Mouse (Mus musculus): ENCODE measurements at regions not wholly inside any gene's neighbourhood (a gene's known extent, or its start where the extent isn't known, plus 50 kb on each side); places are given as distances from the start of the nearest gene placed in this dataset.
"Not testable (repeated sequence)": the region's sequence is repeated elsewhere in the genome, so short reads cannot be mapped to it uniquely, and the experiment has no call there.

DNA sequence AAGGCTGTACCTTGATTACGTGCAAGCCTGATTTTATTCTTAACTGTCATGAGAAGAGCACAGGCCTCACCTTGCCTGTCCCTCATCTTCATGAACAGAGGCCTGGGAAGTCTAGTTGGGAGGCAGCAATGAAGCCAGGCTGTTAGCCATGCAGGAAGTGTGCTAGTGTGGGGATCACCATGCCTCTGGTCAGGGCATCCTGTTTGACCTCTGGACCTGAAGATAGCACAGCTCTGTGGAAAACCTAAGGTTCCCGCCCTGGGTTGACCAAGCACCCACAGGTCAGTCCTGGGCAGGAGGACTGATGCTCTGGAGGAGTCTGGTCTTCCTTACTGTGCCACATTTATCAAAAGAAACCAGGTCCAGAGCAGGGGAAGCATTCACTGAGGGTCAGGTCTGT lies 157.6 kb downstream of the Gm906 start:
- H3K36me3 ChIP-seq (ENCODE audit: control insufficient read depth, insufficient read depth), result no peaks in the 10 kb centered on the region
- WGBS, result 81% methylated on average over 2 of the region's 2 CpGs
- TF ChIP-seq CTCF (IDR thresholded peaks at IDR 0.05; ENCODE audit: low read depth), result no peak

DNA sequence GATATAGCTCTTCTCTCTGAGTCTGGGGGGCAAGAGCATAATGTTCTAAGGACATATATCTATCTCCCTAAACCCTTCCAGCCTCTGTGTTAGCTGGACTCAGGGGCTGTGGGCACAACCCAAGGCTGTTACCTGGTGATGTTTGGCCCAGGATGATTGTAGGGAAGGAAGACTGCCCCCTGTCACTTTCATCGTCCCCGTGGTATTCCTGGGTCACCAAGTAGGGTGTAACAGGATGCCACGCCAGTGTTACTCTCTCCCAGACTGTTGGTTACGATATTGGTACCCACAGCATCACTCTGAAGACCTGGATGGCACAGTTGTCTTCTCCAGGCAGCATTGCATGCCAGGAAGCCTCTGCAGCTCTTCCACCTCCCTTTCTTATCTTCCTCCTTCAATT lies 185.3 kb downstream of the Gm906 start:
- WGBS, result 82% methylated on average over 4 of the region's 4 CpGs
- Histone ChIP-seq H3K4me2 (replicated peaks; ENCODE audit: low read depth) (no peak overlapping the region), H3K36me3 (ENCODE audit: control insufficient read depth, insufficient read depth) (no peaks in the 10 kb centered on the region), H3K27me3 (replicated peaks; ENCODE audit: control insufficient read depth, insufficient read depth, low read length) (no peaks in the 10 kb centered on the region), H3K9ac (ENCODE audit: low read depth, low read length) (no peak overlapping the region), H3K4me1 (replicated peaks; ENCODE audit: control insufficient read depth, insufficient read depth, low read length) (no peaks in the 10 kb centered on the region), H3K4me3 (ENCODE audit: low read depth, low read length) (no peak overlapping the region), H3K9me3 (ENCODE audit: control insufficient read depth) (no peaks in the 10 kb centered on the region), H3K27ac (ENCODE audit: low read depth, low read length) (no peak overlapping the region)
- ATAC-seq, result no peak
- TF ChIP-seq CTCF (IDR thresholded peaks at IDR 0.05; ENCODE audit: low read depth), result no peak

More for the DNA sequence above, 157.6 kb downstream of the Gm906 start:
- Histone ChIP-seq H3K4me1 (replicated peaks; ENCODE audit: control insufficient read depth, insufficient read depth, low read length) (no peaks in the 10 kb centered on the region), H3K27ac (ENCODE audit: low read depth, low read length) (no peak overlapping the region), H3K4me3 (ENCODE audit: low read depth, low read length) (no peak overlapping the region), H3K4me2 (replicated peaks; ENCODE audit: low read depth) (no peak overlapping the region), H3K9me3 (ENCODE audit: control insufficient read depth) (no peaks in the 10 kb centered on the region), H3K27me3 (replicated peaks; ENCODE audit: control insufficient read depth, insufficient read depth, low read length) (no peaks in the 10 kb centered on the region), H3K9ac (ENCODE audit: low read depth, low read length) (no peak overlapping the region)
- no peak for ATAC-seq

DNA sequence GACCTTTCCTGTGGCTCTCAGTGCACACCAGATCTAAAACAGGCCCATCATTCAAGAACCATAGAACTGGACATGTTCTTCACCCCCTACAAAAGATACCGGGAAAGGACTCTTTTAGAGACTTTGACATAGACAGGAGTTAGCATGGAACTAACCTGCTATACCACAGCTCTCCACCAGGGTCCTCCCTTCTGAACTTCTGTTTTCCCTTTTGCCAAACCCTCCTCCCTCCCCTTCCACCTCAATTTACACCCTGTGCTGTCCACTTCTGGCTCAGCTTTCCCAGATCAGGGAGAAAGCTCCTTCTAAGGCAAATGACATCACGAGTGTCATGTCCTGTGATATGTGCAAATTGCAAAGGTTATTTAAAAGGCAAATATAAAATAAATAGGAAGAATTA lies 185.7 kb downstream of the Gm906 start:
- not testable (repeated sequence) for H3K9me3 ChIP-seq (ENCODE audit: control insufficient read depth); ATAC-seq; H3K27me3 ChIP-seq (replicated peaks; ENCODE audit: control insufficient read depth, insufficient read depth, low read length); H3K4me1 ChIP-seq (replicated peaks; ENCODE audit: control insufficient read depth, insufficient read depth, low read length); H3K27ac ChIP-seq (ENCODE audit: low read depth, low read length); H3K4me2 ChIP-seq (replicated peaks; ENCODE audit: low read depth); H3K9ac ChIP-seq (ENCODE audit: low read depth, low read length); H3K4me3 ChIP-seq (ENCODE audit: low read depth, low read length); H3K36me3 ChIP-seq (ENCODE audit: control insufficient read depth, insufficient read depth)
- peak; percentile 27; the same call in 1 of the 2 replicates for TF ChIP-seq CTCF (IDR thresholded peaks at IDR 0.05; ENCODE audit: low read depth)
- WGBS, result 73% methylated on average over 2 of the region's 2 CpGs

- not testable (repeated sequence) for H3K4me1 ChIP-seq (replicated peaks; ENCODE audit: control insufficient read depth, insufficient read depth, low read length); H3K9ac ChIP-seq (ENCODE audit: low read depth, low read length); ATAC-seq; H3K36me3 ChIP-seq (ENCODE audit: control insufficient read depth, insufficient read depth); H3K4me3 ChIP-seq (ENCODE audit: low read depth, low read length); H3K4me2 ChIP-seq (replicated peaks; ENCODE audit: low read depth); H3K9me3 ChIP-seq (ENCODE audit: control insufficient read depth); H3K27me3 ChIP-seq (replicated peaks; ENCODE audit: control insufficient read depth, insufficient read depth, low read length); H3K27ac ChIP-seq (ENCODE audit: low read depth, low read length)
- WGBS, result 72% methylated on average over 1 of the region's 1 CpGs
These were observed 190.4 kb downstream of the Gm906 start for GRCm38 (mm10) chr13:50059676-50060075.

- H3K4me2 ChIP-seq (replicated peaks; ENCODE audit: low read depth); H3K4me1 ChIP-seq (replicated peaks; ENCODE audit: control insufficient read depth, insufficient read depth, low read length); H3K4me3 ChIP-seq (ENCODE audit: low read depth, low read length); H3K27me3 ChIP-seq (replicated peaks; ENCODE audit: control insufficient read depth, insufficient read depth, low read length); H3K9me3 ChIP-seq (ENCODE audit: control insufficient read depth); H3K36me3 ChIP-seq (ENCODE audit: control insufficient read depth, insufficient read depth); ATAC-seq; H3K27ac ChIP-seq (ENCODE audit: low read depth, low read length); H3K9ac ChIP-seq (ENCODE audit: low read depth, low read length): not testable (repeated sequence)
- WGBS, result 49% methylated on average over 2 of the region's 2 CpGs
These were observed 191.1 kb downstream of the Gm906 start for GRCm38 (mm10) chr13:50059054-50059453.

GRCm38 (mm10) chr13:50051746-50052145 lies 198.4 kb downstream of the Gm906 start:
- H3K4me2 ChIP-seq (replicated peaks; ENCODE audit: low read depth); H3K4me1 ChIP-seq (replicated peaks; ENCODE audit: control insufficient read depth, insufficient read depth, low read length); H3K27me3 ChIP-seq (replicated peaks; ENCODE audit: control insufficient read depth, insufficient read depth, low read length); ATAC-seq; H3K9ac ChIP-seq (ENCODE audit: low read depth, low read length); H3K9me3 ChIP-seq (ENCODE audit: control insufficient read depth); H3K36me3 ChIP-seq (ENCODE audit: control insufficient read depth, insufficient read depth); H3K27ac ChIP-seq (ENCODE audit: low read depth, low read length); H3K4me3 ChIP-seq (ENCODE audit: low read depth, low read length): not testable (repeated sequence)

GRCm38 (mm10) chr13:50051110-50051509 lies 199.0 kb downstream of the Gm906 start:
- not testable (repeated sequence) for H3K4me2 ChIP-seq (replicated peaks; ENCODE audit: low read depth); H3K9me3 ChIP-seq (ENCODE audit: control insufficient read depth)

More at GRCm38 (mm10) chr13:50051110-50051509, 199.0 kb downstream of the Gm906 start:
- not testable (repeated sequence) for H3K36me3 ChIP-seq (ENCODE audit: control insufficient read depth, insufficient read depth); H3K4me3 ChIP-seq (ENCODE audit: low read depth, low read length); H3K27me3 ChIP-seq (replicated peaks; ENCODE audit: control insufficient read depth, insufficient read depth, low read length); H3K27ac ChIP-seq (ENCODE audit: low read depth, low read length); H3K4me1 ChIP-seq (replicated peaks; ENCODE audit: control insufficient read depth, insufficient read depth, low read length); ATAC-seq; H3K9ac ChIP-seq (ENCODE audit: low read depth, low read length)
- 83% methylated on average over 3 of the region's 3 CpGs for WGBS

Measured in intestine, postnatal 0 days (tissue).